8 mouse cellular contexts compared by ENCODE assay signal in the genomic region with DNA sequence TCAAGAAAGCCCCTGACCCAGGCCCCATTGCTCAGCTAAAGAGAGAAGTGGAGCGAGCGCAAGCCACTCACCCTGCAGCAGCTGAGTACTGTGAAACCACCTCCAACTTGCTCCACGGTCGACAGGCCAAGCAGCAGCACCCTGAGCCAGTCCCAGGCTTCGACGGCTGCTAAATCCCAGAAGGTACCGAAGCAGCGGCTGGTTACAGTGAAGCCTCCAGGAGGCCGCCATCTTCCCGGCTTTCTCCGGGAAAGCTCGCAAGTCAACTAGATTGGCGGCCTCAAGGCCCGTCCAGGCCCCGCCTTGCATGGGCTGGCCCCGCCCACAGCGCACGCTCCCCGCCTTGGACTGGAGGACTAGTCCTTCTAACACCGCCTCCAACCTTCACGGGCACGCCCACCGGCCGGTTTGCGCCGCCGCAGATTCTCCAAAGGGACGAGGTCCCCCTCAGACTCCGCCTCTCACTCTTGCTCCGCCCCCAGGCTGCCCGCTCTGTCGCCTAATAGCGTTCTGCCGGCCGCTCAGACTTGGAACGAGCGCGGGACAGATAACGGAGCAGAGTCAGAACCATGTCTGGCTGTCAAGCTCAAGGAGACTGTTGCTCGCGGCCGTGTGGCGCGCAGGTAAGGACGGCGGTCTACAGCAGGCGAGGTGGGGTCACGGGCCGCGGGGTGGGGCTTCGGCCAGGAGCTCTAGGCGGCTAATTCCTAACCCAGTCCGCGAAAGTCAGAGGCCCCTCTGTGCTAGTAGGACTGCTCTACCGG. TPM values are rescaled to one million over a fixed set of nuclear protein-coding genes. Genes with fewer than 3 reads are reported as not detected.
DNase-seq lines count a peak whose midpoint lies in the region; ATAC-seq lines count a peak whose summit lies in the region.

A gene (minus strand): TSS at position 295 of the 764 bp plus-strand sequence.
A gene (plus strand): TSS at position 457 of the 764 bp plus-strand sequence.

- peaks cover 22% of the 10 kb centered on the region for H3K4me1 ChIP-seq in intestine, embryonic 14.5 days (replicated peaks; ENCODE audit: control insufficient read depth, insufficient read depth, low read length)

- DNase-seq in adrenal gland, adult 18-20 months (ENCODE audit: low spot score in 2 of 2), result peak; percentile 100
- peak; percentile 100 for DNase-seq in embryo, embryonic 11 days
- DNase-seq in gastrocnemius, postnatal 25 days, result peak; percentile 100
- peak; percentile 100 for DNase-seq in intestine, embryonic 14.5 days (ENCODE audit: low spot score)
- peak; percentile 100 for DNase-seq in left cerebral cortex, postnatal 14 days (ENCODE audit: low spot score in 2 of 2)
- peak; percentile 99 for DNase-seq in mesoderm, embryonic 11.5 days (ENCODE audit: low read depth, low spot score)
- peak; percentile 100 for DNase-seq in right cerebral cortex, postnatal 36 days (ENCODE audit: low spot score in 2 of 2)
- DNase-seq in yolk sac, embryonic 10.5 days (ENCODE audit: low spot score), result peak; percentile 100

- WGBS in intestine, embryonic 14.5 days, result under 1% methylated on average over 55 of the region's 55 CpGs

- 0 out of 2 replicates have a peak, but pooled peaks cover 5% of the 10 kb centered on the region for H3K36me3 ChIP-seq in intestine, embryonic 14.5 days (ENCODE audit: control insufficient read depth, insufficient read depth, low read length)

- peak within 1 kb of the TSS; percentile 77 for H3K9ac ChIP-seq in intestine, embryonic 14.5 days (ENCODE audit: low read length)

- H3K4me2 ChIP-seq in intestine, embryonic 14.5 days (ENCODE audit: low read length), result peak within 1 kb of the TSS; percentile 77

- intact Hi-C loops in left cerebral cortex, postnatal 14 days (cut with DNase I), result loop anchor here (10.0 kb wide), 1 partner anchor 389 kb away; no protein-coding TSS in a partner anchor

- peak within 1 kb of the TSS; percentile 81 for H3K27ac ChIP-seq in intestine, embryonic 14.5 days (ENCODE audit: low read depth)

- H3K27me3 ChIP-seq in intestine, embryonic 14.5 days (replicated peaks; ENCODE audit: control insufficient read depth, insufficient read depth, low read length), result no peaks in the 10 kb centered on the region

- no peaks in the 10 kb centered on the region for H3K9me3 ChIP-seq in intestine, embryonic 14.5 days (ENCODE audit: control insufficient read depth, low read length)

- peak within 1 kb of the TSS; percentile 51 for H3K4me3 ChIP-seq in intestine, embryonic 14.5 days (ENCODE audit: low read depth, low read length)

- ATAC-seq in intestine, embryonic 14.5 days (replicated peaks; ENCODE audit: low FRiP score, low TSS enrichment, low read depth), result peak; percentile 99

RNA-seq across cellular contexts. Expression of the first gene that starts in this region (rescaled TPM):
- total RNA-seq in adrenal gland, adult 18-20 months (2021), result 100 to 1,000 TPM; 126 to 127 TPM
- 10 to 100 TPM; 97.1 to 97.4 TPM for total RNA-seq in gastrocnemius, postnatal 25 days (2021)
- polyA plus RNA-seq in intestine, embryonic 14.5 days (2014; fragmentation: Nextera tagmentation; extraction: Ambion mirVana), result 36.3 and 37.2 TPM in 2 replicates
- total RNA-seq in left cerebral cortex, postnatal 14 days (2021), result 10 to 100 TPM; 72.6 to 75.9 TPM

RNA-seq across cellular contexts. Expression of the second gene that starts in this region (rescaled TPM):
- total RNA-seq in adrenal gland, adult 18-20 months (2021), result 10 to 100 TPM; 46.1 to 51.2 TPM
- 10 to 100 TPM; 41.4 to 42.2 TPM for total RNA-seq in gastrocnemius, postnatal 25 days (2021)
- polyA plus RNA-seq in intestine, embryonic 14.5 days (2014; fragmentation: Nextera tagmentation; extraction: Ambion mirVana), result 69.7 and 70.4 TPM in 2 replicates
- 10 to 100 TPM; 21.6 to 30.9 TPM for total RNA-seq in left cerebral cortex, postnatal 14 days (2021)

Comparison
In these comparisons a context has a peak if more than half of its experiments do, and no peak if none do; other contexts are left out.
1. Peak in every context shown above with its lines: DNase-seq, ATAC-seq, H3K4me3 ChIP-seq and H3K27ac ChIP-seq.